Mouse (Mus musculus): ENCODE data around the gene Atp10a.

- no peak for TF ChIP-seq USF1 (IDR thresholded peaks at IDR 0.05; ENCODE audit: low read depth)
- no peak for TF ChIP-seq POLR2A (IDR thresholded peaks at IDR 0.05; ENCODE audit: insufficient read length, low read depth)
- no peak for TF ChIP-seq MYOG (IDR thresholded peaks at IDR 0.05; ENCODE audit: control insufficient read depth in 1 of 3, insufficient read depth in 1 of 3, insufficient read length in 2 of 3, low read depth in 2 of 3)
- TF ChIP-seq TCF12 (IDR thresholded peaks at IDR 0.05; ENCODE audit: insufficient read depth, poor library complexity, severe bottlenecking), result no peak
- no peak for TF ChIP-seq MYOD1 (IDR thresholded peaks at IDR 0.05; ENCODE audit: control insufficient read depth in 1 of 3, insufficient read length in 2 of 3, low read depth in 2 of 3)
- TF ChIP-seq POLR2AphosphoS2 (IDR thresholded peaks at IDR 0.05; ENCODE audit: insufficient read length, low read depth), result no peak
- TF ChIP-seq E2F4 (IDR thresholded peaks at IDR 0.05; ENCODE audit: insufficient read depth), result no peak
- no peak for TF ChIP-seq TCF3 (IDR thresholded peaks at IDR 0.05; ENCODE audit: insufficient read length, low read depth)
- TF ChIP-seq SRF (IDR thresholded peaks at IDR 0.05; ENCODE audit: control insufficient read depth, insufficient read length, low read depth), result no peak
- TF ChIP-seq MAX (IDR thresholded peaks at IDR 0.05; ENCODE audit: low read depth), result no peak
Measured at GRCm38 (mm10) chr7:58709306-58709705, 53.3 kb downstream of the Atp10a start.

Data from myocyte (in vitro differentiated cells).